Mouse (Mus musculus): ENCODE measurements at regions not wholly inside any gene's neighbourhood (a gene's known extent, or its start where the extent isn't known, plus 50 kb on each side); places are given as distances from the start of the nearest gene placed in this dataset.

- TF ChIP-seq CTCF (IDR thresholded peaks at IDR 0.05; ENCODE audit: extremely low read depth, insufficient read depth, low read length), result no peak
- TF ChIP-seq POLR2A (IDR thresholded peaks at IDR 0.05; ENCODE audit: extremely low read depth, insufficient read depth, low read length), result no peak
Observed at GRCm38 (mm10) chr1:128697962-128698361, 105.9 kb upstream of the Cxcr4 start.
